Mouse (Mus musculus) midbrain, embryonic 16.5 days (tissue): ENCODE measurements around the gene Atf6. TPM values are rescaled to one million over a fixed set of nuclear protein-coding genes. Genes with fewer than 3 reads are reported as not detected.

ENCODE experiments used
- ATAC-seq: fragments of 200-750 bp; cut with Nextera tagmentation; 2 replicates; pipeline ENCODE4 v1.8.0; 2017; ENCODE audit warnings: moderate TSS enrichment
- H3K27ac ChIP-seq: fragments of 300-500 bp; sonication (generic); 2 replicates; pipeline ENCODE4 v1.5.1; 2014; ENCODE audit warnings: mild to moderate bottlenecking, low read length, mixed read lengths
- H3K27me3 ChIP-seq: fragments of 300-500 bp; sonication (generic); 2 replicates; pipeline ENCODE4 v1.6.1; 2014; ENCODE audit warnings: low read depth, low read length, mixed read lengths; ENCODE audit not compliant: control insufficient read depth, insufficient read depth
- H3K36me3 ChIP-seq: fragments of 300-500 bp; sonication (generic); 2 replicates; pipeline ENCODE4 v1.6.1; 2014; ENCODE audit warnings: mild to moderate bottlenecking, low read length, moderate library complexity, mixed read lengths; ENCODE audit not compliant: control insufficient read depth, insufficient read depth
- H3K4me1 ChIP-seq: fragments of 300-500 bp; sonication (generic); 2 replicates; pipeline ENCODE4 v1.6.1; 2014; ENCODE audit warnings: mild to moderate bottlenecking, low read length, mixed read lengths; ENCODE audit not compliant: control insufficient read depth, insufficient read depth
- H3K4me2 ChIP-seq: fragments of 300-500 bp; sonication (generic); 2 replicates; pipeline ENCODE4 v1.6.1; 2014; ENCODE audit warnings: mild to moderate bottlenecking, low read length, mixed read lengths
- H3K4me3 ChIP-seq: fragments of 300-500 bp; sonication (generic); 2 replicates; pipeline ENCODE4 v1.5.1; 2014; ENCODE audit warnings: low read depth, mild to moderate bottlenecking, low read length, moderate library complexity, mixed read lengths
- H3K9ac ChIP-seq: fragments of 300-500 bp; sonication (generic); 2 replicates; pipeline ENCODE4 v1.6.1; 2014; ENCODE audit warnings: low read depth, low read length, mixed read lengths
- H3K9me3 ChIP-seq: fragments of 300-500 bp; sonication (generic); replicated peaks from 2 replicates; pipeline ENCODE4 v1.6.1; 2014; ENCODE audit warnings: mild to moderate bottlenecking, low read length, mixed read lengths; ENCODE audit not compliant: control insufficient read depth, poor library complexity, severe bottlenecking
- WGBS: fragments of 180-500 bp; shearing (Covaris S2); extraction: QIAGEN DNeasy Blood & Tissue Kit; methylation state at CpG from one replicate; pipeline ENCODE4 v1.1.7; 2014; 5-methylcytosine and 5-hydroxymethylcytosine counted together
- polyA plus RNA-seq: library from polyadenylated mRNA; unstranded; fragments of >200 nt; fragmentation: Nextera tagmentation; extraction: Ambion mirVana; gene quantifications from 2 replicates; pipeline ENCODE4 v1.2.1, GENCODE M21; 2015

Gene Atf6
- polyA plus RNA-seq, 1 experiment from 2014 or later, result 8.1 TPM

GRCm38 (mm10) chr1:170771437-170772003 is 96.1 kb downstream of the Atf6 start:
- Histone ChIP-seq H3K4me1 (no peaks in the 10 kb centered on the region), H3K4me2 (no peak overlapping the region), H3K4me3 (no peak overlapping the region), H3K9ac (no peak overlapping the region), H3K27ac (no peak overlapping the region), H3K36me3 (no peaks in the 10 kb centered on the region), H3K9me3 (no peaks in the 10 kb centered on the region), H3K27me3 (no peaks in the 10 kb centered on the region)
- ATAC-seq, result no peak
- 71% methylated on average over 25 of the region's 25 CpGs for WGBS

DNA sequence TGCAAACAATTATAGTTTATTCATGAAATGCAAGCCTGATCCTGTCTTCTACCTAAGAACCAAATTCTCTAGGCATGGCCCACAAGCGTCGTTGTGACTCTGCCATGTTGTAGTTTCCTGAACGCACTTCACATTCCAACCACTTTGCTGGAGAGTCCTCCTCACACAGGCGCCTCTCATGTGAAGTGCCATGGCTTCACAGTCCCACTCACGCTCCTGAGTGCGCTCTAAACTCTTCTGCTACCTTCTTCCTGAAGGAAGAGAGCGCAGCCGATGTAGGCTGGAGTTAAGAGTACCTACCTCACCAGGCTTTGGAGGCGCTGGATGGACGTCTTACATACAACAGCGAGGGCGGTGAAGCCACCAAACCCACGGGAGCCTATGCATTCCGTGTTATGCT is 96.9 kb downstream of the Atf6 start:
- Histone ChIP-seq H3K9me3 (no peaks in the 10 kb centered on the region), H3K36me3 (no peaks in the 10 kb centered on the region), H3K9ac (no peak overlapping the region), H3K4me3 (no peak overlapping the region), H3K4me1 (no peaks in the 10 kb centered on the region), H3K4me2 (no peak overlapping the region), H3K27me3 (no peaks in the 10 kb centered on the region), H3K27ac (no peak overlapping the region)
- no peak for ATAC-seq
- WGBS, result 94% methylated on average over 14 of the region's 14 CpGs

- Histone ChIP-seq H3K36me3 (no peaks in the 10 kb centered on the region), H3K27me3 (no peaks in the 10 kb centered on the region), H3K4me3 (no peak overlapping the region), H3K4me1 (no peaks in the 10 kb centered on the region), H3K9ac (no peak overlapping the region), H3K9me3 (no peaks in the 10 kb centered on the region), H3K4me2 (no peak overlapping the region), H3K27ac (no peak overlapping the region)
- 76% methylated on average over 2 of the region's 2 CpGs for WGBS
- ATAC-seq, result no peak
Measured at GRCm38 (mm10) chr1:170766997-170767396, 100.6 kb downstream of the Atf6 start.

GRCm38 (mm10) chr1:170764798-170765197 is 102.8 kb downstream of the Atf6 start:
- no peaks in the 10 kb centered on the region for H3K27me3 ChIP-seq
- 93% methylated on average over 1 of the region's 1 CpGs for WGBS
- ATAC-seq, result no peak
- H3K27ac ChIP-seq, result no peak overlapping the region
- no peaks in the 10 kb centered on the region for H3K9me3 ChIP-seq
- H3K9ac ChIP-seq, result no peak overlapping the region
- no peaks in the 10 kb centered on the region for H3K4me1 ChIP-seq
- peaks cover under 1% of the 10 kb centered on the region; the same call in 1 of the 2 replicates for H3K36me3 ChIP-seq
- no peak overlapping the region for H3K4me3 ChIP-seq
- H3K4me2 ChIP-seq, result no peak overlapping the region

DNA sequence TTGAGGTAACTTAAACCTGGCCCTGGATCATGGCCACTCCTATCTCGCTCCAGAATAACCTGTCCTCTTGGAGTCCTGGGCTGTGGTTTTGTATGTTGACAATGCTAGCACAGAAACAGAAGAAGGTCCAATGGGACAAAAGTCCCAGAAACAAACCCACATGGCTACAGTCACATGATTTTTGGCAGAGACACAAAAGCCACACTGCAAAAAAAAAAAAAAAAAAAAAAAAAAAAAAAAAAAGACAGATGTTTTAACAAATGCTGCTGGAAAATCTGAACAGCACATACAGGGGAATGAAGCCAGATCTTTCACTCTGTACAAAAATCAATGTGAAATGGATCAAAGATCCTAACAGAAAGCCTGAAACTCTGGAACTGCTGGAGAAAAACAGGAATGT is 105.9 kb downstream of the Atf6 start:
- 94% methylated on average over 1 of the region's 1 CpGs for WGBS
- Histone ChIP-seq H3K4me3 (no peak overlapping the region), H3K9me3 (no peaks in the 10 kb centered on the region), H3K4me1 (no peaks in the 10 kb centered on the region), H3K27ac (no peak overlapping the region), H3K36me3 (peaks cover 2% of the 10 kb centered on the region; the same call in 1 of the 2 replicates), H3K27me3 (no peaks in the 10 kb centered on the region), H3K9ac (no peak overlapping the region), H3K4me2 (no peak overlapping the region)
- ATAC-seq, result no peak

DNA sequence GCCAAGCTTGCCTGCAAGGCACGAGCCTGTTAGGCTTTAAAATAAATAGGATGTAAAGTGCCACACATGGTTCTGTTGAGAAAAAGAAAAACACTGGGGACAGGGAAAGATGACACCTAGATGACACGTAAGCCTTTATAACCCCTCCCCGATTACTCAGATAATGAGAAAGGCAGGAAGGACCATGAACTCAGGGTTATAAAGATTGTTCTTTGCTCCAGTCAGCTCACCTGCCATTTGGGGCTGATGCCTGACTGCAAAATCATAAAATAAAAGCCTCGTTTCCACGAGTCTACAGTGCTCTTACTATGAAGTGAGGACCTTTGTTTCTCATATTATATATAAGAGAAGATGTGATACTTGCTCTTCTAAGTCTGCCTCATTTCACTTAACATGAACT is 114.0 kb downstream of the Atf6 start:
- Histone ChIP-seq H3K4me2 (no peak overlapping the region), H3K27ac (no peak overlapping the region), H3K4me1 (no peaks in the 10 kb centered on the region), H3K27me3 (no peaks in the 10 kb centered on the region), H3K9ac (no peak overlapping the region), H3K4me3 (no peak overlapping the region), H3K36me3 (no peaks in the 10 kb centered on the region), H3K9me3 (no peaks in the 10 kb centered on the region)
- whole genome bisulfite sequencing, result 88% methylated on average over 5 of the region's 5 CpGs
- ATAC-seq, result no peak

- Histone ChIP-seq H3K27ac (no peak overlapping the region), H3K36me3 (no peaks in the 10 kb centered on the region), H3K4me3 (no peak overlapping the region), H3K9me3 (no peaks in the 10 kb centered on the region), H3K4me2 (no peak overlapping the region), H3K4me1 (no peaks in the 10 kb centered on the region), H3K27me3 (no peaks in the 10 kb centered on the region), H3K9ac (no peak overlapping the region)
- WGBS, result 94% methylated on average over 7 of the region's 7 CpGs
- ATAC-seq, result no peak
Measured at GRCm38 (mm10) chr1:170751797-170752196, 115.8 kb downstream of the Atf6 start.

- H3K4me1 ChIP-seq, result no peaks in the 10 kb centered on the region
- no peaks in the 10 kb centered on the region for H3K9me3 ChIP-seq
- no peak overlapping the region for H3K4me2 ChIP-seq
- WGBS, result 88% methylated on average over 5 of the region's 5 CpGs
- no peak overlapping the region for H3K27ac ChIP-seq
- H3K4me3 ChIP-seq, result no peak overlapping the region
- H3K36me3 ChIP-seq, result peaks cover 3% of the 10 kb centered on the region; the same call in 1 of the 2 replicates
- no peak for ATAC-seq
- H3K27me3 ChIP-seq, result no peaks in the 10 kb centered on the region
- H3K9ac ChIP-seq, result no peak overlapping the region
Measured at GRCm38 (mm10) chr1:170746523-170746922, 121.0 kb downstream of the Atf6 start.

DNA sequence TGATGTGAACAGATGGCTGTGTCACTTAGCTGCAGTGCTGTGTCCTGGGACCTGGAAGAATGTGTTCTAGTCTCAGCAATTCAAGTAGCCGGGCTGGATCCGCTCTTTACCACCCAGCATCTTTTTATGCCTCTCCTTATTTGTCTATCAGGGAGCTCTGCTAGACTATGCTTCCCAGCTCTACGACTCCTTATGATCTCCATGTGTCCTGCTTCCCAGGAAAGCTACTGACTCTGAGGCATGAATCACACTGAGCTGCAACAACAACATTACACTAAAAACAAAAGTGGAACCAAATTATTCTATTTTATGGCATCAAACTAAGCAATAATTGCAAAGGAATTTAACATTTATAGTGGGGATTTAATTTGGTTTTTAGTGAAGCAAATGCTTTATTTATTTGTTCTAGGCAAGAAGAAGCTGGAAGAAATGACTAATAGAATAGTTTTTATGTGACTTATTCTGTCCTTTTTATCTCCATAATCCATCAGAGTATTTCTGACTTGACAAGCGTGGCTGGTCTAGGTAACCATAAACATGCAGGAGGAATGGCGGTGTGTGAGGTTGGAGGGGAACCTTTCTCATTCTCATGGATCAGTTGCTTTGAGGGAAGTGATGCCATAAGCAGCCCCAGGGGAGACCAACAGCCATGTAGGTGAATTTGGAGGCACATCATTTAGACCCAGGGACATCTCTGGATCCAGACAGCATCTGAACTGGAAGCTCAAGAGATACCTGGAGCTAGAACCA is 125.9 kb downstream of the Atf6 start:
- H3K9ac ChIP-seq, result no peak overlapping the region
- no peak for ATAC-seq
- 78% methylated on average over 5 of the region's 5 CpGs for WGBS

More for the DNA sequence above, 125.9 kb downstream of the Atf6 start:
- Histone ChIP-seq H3K36me3 (peaks cover 3% of the 10 kb centered on the region; the same call in 1 of the 2 replicates), H3K4me1 (no peaks in the 10 kb centered on the region), H3K4me3 (no peak overlapping the region), H3K27me3 (no peaks in the 10 kb centered on the region), H3K9me3 (no peaks in the 10 kb centered on the region), H3K27ac (no peak overlapping the region), H3K4me2 (no peak overlapping the region)
